In the genomic region with DNA sequence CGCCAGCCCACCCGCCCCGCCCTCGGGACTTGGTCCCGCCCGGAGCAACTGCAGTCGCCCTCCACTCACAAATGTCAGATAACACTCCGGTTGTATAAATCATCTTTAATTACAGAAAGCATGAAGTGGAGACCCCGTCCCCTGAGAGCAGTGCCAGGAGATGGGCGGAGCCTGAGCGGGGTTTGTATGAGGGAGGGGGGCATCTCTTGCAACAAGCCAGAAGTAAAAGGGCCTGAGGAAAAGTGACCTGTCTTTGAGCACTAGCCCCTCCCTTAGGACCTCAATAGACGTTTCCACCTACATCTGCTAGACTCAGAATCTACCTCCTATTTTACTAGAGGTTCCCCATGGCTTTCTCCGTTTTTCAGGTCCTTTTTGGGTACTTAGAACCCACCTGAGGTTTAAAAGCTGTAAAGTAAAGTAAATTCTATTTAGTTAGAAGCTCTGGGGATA, we compare ENCODE assay signal across 8 mouse cellular contexts. TPM values are rescaled to one million over a fixed set of nuclear protein-coding genes. Genes with fewer than 3 reads are reported as not detected.
A peak's percentile ranks its signal among the peaks of the same experiment; 100 is the strongest.
DNase-seq lines count a peak whose midpoint lies in the region; ATAC-seq and TF ChIP-seq lines count a peak whose summit lies in the region.

No protein-coding gene starts in this region.

- TF ChIP-seq POLR2A in small intestine, adult 2 months (IDR thresholded peaks at IDR 0.05; ENCODE audit: low read depth, low read length): no peak

- H3K27me3 ChIP-seq in megakaryocyte, embryonic 14.5 days (replicated peaks): peaks cover 63% of the 10 kb centered on the region
- peaks cover 25% of the 10 kb centered on the region for H3K27me3 ChIP-seq in limb, embryonic 11.5 days (ENCODE audit: control insufficient read depth, insufficient read depth, low read length)
- no peaks in the 10 kb centered on the region for H3K27me3 ChIP-seq in small intestine, adult 2 months (ENCODE audit: control insufficient read depth, insufficient read depth, low read length)

- H3K27ac ChIP-seq in limb, embryonic 11.5 days (replicated peaks; ENCODE audit: low read depth, low read length): no peak overlapping the region
- no peak overlapping the region for H3K27ac ChIP-seq in small intestine, adult 2 months (ENCODE audit: insufficient read depth, low read depth, low read length)

- peak overlapping the region; percentile 91 for H3K4me3 ChIP-seq in megakaryocyte, embryonic 14.5 days (replicated peaks)
- peak overlapping the region; percentile 26 for H3K4me3 ChIP-seq in limb, embryonic 11.5 days (ENCODE audit: low read depth, low read length)
- H3K4me3 ChIP-seq in small intestine, adult 2 months (ENCODE audit: low read depth, low read length): peak overlapping the region; percentile 60; the same call in 1 of the 2 replicates

- peak overlapping the region; percentile 52 for H3K4me2 ChIP-seq in limb, embryonic 11.5 days (ENCODE audit: low read depth, severe bottlenecking)

- H3K9me3 ChIP-seq in megakaryocyte, embryonic 14.5 days: no peaks in the 10 kb centered on the region
- no peaks in the 10 kb centered on the region for H3K9me3 ChIP-seq in limb, embryonic 11.5 days (ENCODE audit: control insufficient read depth, low read length)

- H3K4me1 ChIP-seq in megakaryocyte, embryonic 14.5 days: peaks cover 46% of the 10 kb centered on the region
- peaks cover 14% of the 10 kb centered on the region for H3K4me1 ChIP-seq in limb, embryonic 11.5 days (ENCODE audit: control insufficient read depth, insufficient read depth, low read length)
- peaks cover 11% of the 10 kb centered on the region for H3K4me1 ChIP-seq in small intestine, adult 2 months (ENCODE audit: control insufficient read depth, insufficient read depth, insufficient read length, low read length)

- no peak overlapping the region for H3K9ac ChIP-seq in limb, embryonic 11.5 days (ENCODE audit: low read length)

- DNase-seq in cerebellum, adult 9-11 months: peak; percentile 52
- DNase-seq in cerebellum, adult 11 months: no peak
- no peak for DNase-seq in limb, embryonic 11.5 days (ENCODE audit: low spot score)
- DNase-seq in layer of hippocampus, adult 9-11 months: no peak
- no peak for DNase-seq in urinary bladder, adult 18-20 months (ENCODE audit: low spot score in 2 of 2)

- 3% methylated on average over 13 of the region's 13 CpGs for WGBS in limb, embryonic 11.5 days
- WGBS in small intestine, adult 2 months: 6% methylated on average over 13 of the region's 13 CpGs

- ATAC-seq in megakaryocyte, adult 5-6 weeks (ENCODE audit: poor library complexity, severe bottlenecking): no peak
- ATAC-seq in limb, embryonic 11.5 days (ENCODE audit: insufficient number of reproducible peaks, low FRiP score, low TSS enrichment, low read depth): no peak

- no peaks in the 10 kb centered on the region for H3K36me3 ChIP-seq in megakaryocyte, embryonic 14.5 days (replicated peaks; ENCODE audit: low read length)
- H3K36me3 ChIP-seq in limb, embryonic 11.5 days (ENCODE audit: control insufficient read depth, insufficient read depth, low read length): no peaks in the 10 kb centered on the region
- H3K36me3 ChIP-seq in small intestine, adult 2 months (ENCODE audit: control insufficient read depth, insufficient read depth, low read length): no peaks in the 10 kb centered on the region

- no peak for TF ChIP-seq CTCF in small intestine, adult 2 months (IDR thresholded peaks at IDR 0.05; ENCODE audit: extremely low read depth, insufficient read length, insufficient replicate concordance, low read depth, low read length)

RNA-seq across cellular contexts. Expression of gene Chrnb1, which starts 0.3 kb away (rescaled TPM):
- polyA plus RNA-seq in megakaryocyte, embryonic 14.5 days (2012; ENCODE audit: insufficient read depth, low replicate concordance): not detected in 2 replicates
- 0.32 and 0.36 TPM in 2 replicates for total RNA-seq in megakaryocyte, adult 5-6 weeks (2015)
- total RNA-seq in megakaryocyte, adult 5-6 weeks (2017): 0.16 TPM in 1 of 2 replicates, not detected in the other
- 4.3 and 4.4 TPM in 2 replicates for polyA plus RNA-seq in limb, embryonic 11.5 days (2014; fragmentation: Nextera tagmentation; extraction: Ambion mirVana)
- polyA plus RNA-seq in small intestine, adult 2 months (2012; rRNA removed): 5.5 and 8.7 TPM in 2 replicates

RNA-seq across cellular contexts. Expression of gene Fgf11, which starts 5.6 kb away (rescaled TPM):
- 0.64 TPM in 1 of 2 replicates, not detected in the other for polyA plus RNA-seq in megakaryocyte, embryonic 14.5 days (2012; ENCODE audit: insufficient read depth, low replicate concordance)
- 0.14 TPM in 1 of 2 replicates, not detected in the other for total RNA-seq in megakaryocyte, adult 5-6 weeks (2015)
- not detected in 2 replicates for total RNA-seq in megakaryocyte, adult 5-6 weeks (2017)
- polyA plus RNA-seq in limb, embryonic 11.5 days (2014; fragmentation: Nextera tagmentation; extraction: Ambion mirVana): 0.36 and 0.67 TPM in 2 replicates
- polyA plus RNA-seq in small intestine, adult 2 months (2012; rRNA removed): 3.6 and 4.8 TPM in 2 replicates

RNA-seq across cellular contexts. Expression of gene Tmem102, which starts 9.4 kb away (rescaled TPM):
- polyA plus RNA-seq in megakaryocyte, embryonic 14.5 days (2012; ENCODE audit: insufficient read depth, low replicate concordance): not detected in 2 replicates
- not detected in 2 replicates for total RNA-seq in megakaryocyte, adult 5-6 weeks (2015)
- total RNA-seq in megakaryocyte, adult 5-6 weeks (2017): not detected in 2 replicates
- 1.8 and 2.0 TPM in 2 replicates for polyA plus RNA-seq in limb, embryonic 11.5 days (2014; fragmentation: Nextera tagmentation; extraction: Ambion mirVana)
- polyA plus RNA-seq in small intestine, adult 2 months (2012; rRNA removed): 30.5 and 63.0 TPM in 2 replicates

RNA-seq across cellular contexts. Expression of gene Gm39566, which starts 19.1 kb away (rescaled TPM):
- polyA plus RNA-seq in megakaryocyte, embryonic 14.5 days (2012; ENCODE audit: insufficient read depth, low replicate concordance): not detected in 2 replicates
- not detected in 2 replicates for total RNA-seq in megakaryocyte, adult 5-6 weeks (2015)
- not detected in 2 replicates for total RNA-seq in megakaryocyte, adult 5-6 weeks (2017)
- polyA plus RNA-seq in limb, embryonic 11.5 days (2014; fragmentation: Nextera tagmentation; extraction: Ambion mirVana): not detected in 2 replicates
- polyA plus RNA-seq in small intestine, adult 2 months (2012; rRNA removed): not detected in 2 replicates

RNA-seq across cellular contexts. Expression of gene Spem2, which starts 22.3 kb away (rescaled TPM):
- polyA plus RNA-seq in megakaryocyte, embryonic 14.5 days (2012; ENCODE audit: insufficient read depth, low replicate concordance): not detected in 2 replicates
- total RNA-seq in megakaryocyte, adult 5-6 weeks (2015): not detected in 2 replicates
- not detected in 2 replicates for total RNA-seq in megakaryocyte, adult 5-6 weeks (2017)
- not detected in 2 replicates for polyA plus RNA-seq in limb, embryonic 11.5 days (2014; fragmentation: Nextera tagmentation; extraction: Ambion mirVana)
- polyA plus RNA-seq in small intestine, adult 2 months (2012; rRNA removed): not detected in 2 replicates

Comparison
In these comparisons a context has a peak if more than half of its experiments do, and no peak if none do; other contexts are left out.
1. H3K4me3 ChIP-seq: peak in every context shown above with its lines; median percentile 91 in megakaryocyte, embryonic 14.5 days; 60 in small intestine, adult 2 months; 26 in limb, embryonic 11.5 days.
2. RNA of gene Tmem102, which starts 9.4 kb away (polyA plus RNA-seq): 30.5 to 63.0 TPM in small intestine, adult 2 months; 1.8 to 2.0 TPM in limb, embryonic 11.5 days and not detected in megakaryocyte, embryonic 14.5 days; every median in the first group is over 10 times any median in the second.